In genomic region chr19:6858031-6858430, GRCm38 (mm10) we compare ENCODE assay signal across 9 mouse cellular contexts. TPM values are rescaled to one million over a fixed set of nuclear protein-coding genes. Genes with fewer than 3 reads are reported as not detected.
A peak's percentile ranks its signal among the peaks of the same experiment; 100 is the strongest.
DNase-seq lines count a peak whose midpoint lies in the region; ATAC-seq lines count a peak whose summit lies in the region.
"Had no signal": no experiment of that assay in that cellular context is flagged by ENCODE, and none has a peak within 500 bp of the region (broad histone marks: within the 10 kb centered on the region; RNA-seq: fewer than 3 reads in every experiment).

Gene Ccdc88b, minus strand, starts transcription at chr19:6858211.

- peaks cover 5% of the 10 kb centered on the region; the same call in 1 of the 2 replicates for H3K27me3 ChIP-seq in midbrain, embryonic 16.5 days (ENCODE audit: control insufficient read depth, insufficient read depth, low read depth, low read length)

- no peak within 1 kb of the TSS for H3K27ac ChIP-seq in midbrain, embryonic 16.5 days (ENCODE audit: low read length)

- peaks cover 9% of the 10 kb centered on the region for H3K4me1 ChIP-seq in midbrain, embryonic 16.5 days (ENCODE audit: control insufficient read depth, insufficient read depth, low read length)

- no peaks in the 10 kb centered on the region for H3K9me3 ChIP-seq in midbrain, embryonic 16.5 days (replicated peaks; ENCODE audit: control insufficient read depth, low read length, poor library complexity, severe bottlenecking)

- no peak within 1 kb of the TSS for H3K4me2 ChIP-seq in midbrain, embryonic 16.5 days (ENCODE audit: low read length)

- no peak for ATAC-seq in midbrain, embryonic 16.5 days
- ATAC-seq: forebrain, postnatal 0 days had no signal

- DNase-seq in adrenal gland, postnatal 14 days = peak; percentile 37
- DNase-seq in adrenal gland, adult (ENCODE audit: inconsistent age in 2 of 2, low spot score in 1 of 2) = no peak
- peak; percentile 78 for DNase-seq in 416B (ENCODE audit: low read depth)
- peak; percentile 91 for DNase-seq in induced T-regulatory cell, adult 2 months (ENCODE audit: low read depth)
- DNase-seq in naive thymus-derived CD4-positive, alpha-beta T cell, adult 2 months (ENCODE audit: low read depth) = peak; percentile 81
- DNase-seq in urinary bladder, adult 2 months (ENCODE audit: low spot score) = no peak
- DNase-seq in kidney, adult 18-20 months = no peak
- DNase-seq: forebrain, postnatal 0 days had no signal

- H3K9ac ChIP-seq in midbrain, embryonic 16.5 days (ENCODE audit: low read depth, low read length) = no peak within 1 kb of the TSS
- H3K9ac ChIP-seq: forebrain, postnatal 0 days had no signal

- WGBS in midbrain, embryonic 16.5 days = 80% methylated on average over 7 of the region's 7 CpGs

- no peaks in the 10 kb centered on the region for H3K36me3 ChIP-seq in midbrain, embryonic 16.5 days (ENCODE audit: control insufficient read depth, insufficient read depth, low read length)

- no peak within 1 kb of the TSS for H3K4me3 ChIP-seq in midbrain, embryonic 16.5 days (ENCODE audit: low read depth, low read length)

RNA-seq across cellular contexts. Expression of gene Ccdc88b, which starts in this region (rescaled TPM):
- total RNA-seq in adrenal gland, postnatal 14 days (2021) = 2.4 and 4.7 TPM in 2 replicates
- 2.5 and 3.2 TPM in 2 replicates for polyA plus RNA-seq in urinary bladder, adult 2 months (2012; rRNA removed)
- polyA plus RNA-seq in midbrain, embryonic 16.5 days (2015; fragmentation: Nextera tagmentation; extraction: Ambion mirVana) = 0.27 and 0.55 TPM in 2 replicates

Comparison
In these comparisons a context has a peak if more than half of its experiments do, and no peak if none do; other contexts are left out.
1. DNase-seq: peak in adrenal gland, postnatal 14 days (single experiment), 416B (single experiment), induced T-regulatory cell, adult 2 months (single experiment) and naive thymus-derived CD4-positive, alpha-beta T cell, adult 2 months (single experiment); none in adrenal gland, adult (0 of 2), urinary bladder, adult 2 months (single experiment) and kidney, adult 18-20 months (single experiment).